Mouse (Mus musculus): ENCODE data around the gene Lrrc26.

DNA sequence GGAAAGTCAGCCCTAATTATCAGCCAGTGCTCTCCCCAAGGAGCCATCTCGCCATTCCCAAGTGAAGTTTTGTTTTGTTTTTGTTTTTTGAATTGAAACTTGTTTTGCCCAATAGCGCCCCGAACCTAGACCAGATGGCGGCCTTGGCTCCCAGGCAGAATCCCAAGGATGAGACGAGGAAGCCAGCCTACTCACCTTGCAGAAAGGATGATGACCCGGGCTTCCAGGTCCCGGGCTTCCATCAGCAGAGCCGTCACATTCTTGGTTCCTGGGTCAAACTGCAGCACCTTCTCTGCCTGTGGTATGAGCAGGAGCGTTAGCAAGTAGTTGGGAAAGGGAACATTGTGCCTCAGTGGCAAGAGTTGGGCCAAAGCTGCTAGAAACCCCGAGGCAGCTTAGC lies 20.5 kb downstream of the Lrrc26 start:
- TF ChIP-seq CTCF (IDR thresholded peaks at IDR 0.05; ENCODE audit: low read depth) (no peak), EP300 (IDR thresholded peaks at IDR 0.05; ENCODE audit: low read depth) (no peak)
